Mouse (Mus musculus): ENCODE data around the gene Pgp.

Pgp gene

DNA sequence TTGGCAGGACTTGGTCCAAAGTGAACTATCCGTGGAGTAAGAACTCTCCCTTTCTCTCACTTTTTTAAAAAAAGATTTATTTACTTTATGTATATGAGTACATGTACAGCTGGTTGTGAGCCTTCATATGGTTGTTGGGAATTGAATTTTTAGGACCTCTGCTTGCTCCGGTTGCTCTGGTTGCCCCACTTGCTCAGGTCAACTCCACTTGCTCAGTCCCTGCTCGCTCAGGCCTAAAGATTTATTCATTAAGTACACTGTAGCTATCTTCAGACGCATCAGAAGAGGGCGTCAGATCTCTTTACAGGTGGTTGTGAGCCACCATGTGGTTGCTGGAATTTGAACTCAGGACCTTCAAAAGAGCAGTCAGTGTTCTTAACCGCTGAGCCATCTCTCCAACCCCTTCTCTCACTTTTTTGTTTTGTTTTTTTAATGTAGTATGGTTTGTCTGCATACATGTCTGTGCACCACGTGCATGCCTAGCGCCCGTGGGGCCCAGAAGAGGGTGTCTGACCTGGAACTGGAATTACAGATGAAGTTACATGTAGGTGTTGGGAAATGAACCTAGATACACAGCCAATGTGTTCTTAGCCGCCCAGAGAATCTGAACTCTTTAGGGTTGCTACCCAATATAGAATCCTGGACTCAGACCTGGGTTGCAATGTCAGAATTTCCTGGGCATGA is 14.5 kb upstream of the Pgp start:
- DNase-seq (ENCODE audit: low read depth, low spot score), result peak; percentile 35

DNA sequence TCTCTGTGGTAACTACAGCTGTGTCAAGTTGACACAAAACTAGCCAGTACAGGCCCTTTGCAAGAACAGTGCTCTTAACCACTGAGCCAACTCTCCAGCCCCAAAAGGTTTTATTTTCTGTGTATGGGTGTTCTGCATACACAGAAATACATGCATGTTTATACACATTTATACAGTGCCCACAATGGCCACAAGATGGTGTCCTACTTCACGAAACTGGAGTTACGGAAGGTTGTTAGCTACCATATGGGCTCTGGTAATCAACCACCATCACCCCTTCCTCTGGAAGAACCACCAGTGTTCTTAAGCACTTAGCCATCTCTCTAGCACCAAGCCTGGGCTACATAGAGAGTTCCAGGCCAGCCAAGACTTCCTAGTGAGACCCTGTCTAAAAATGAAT is 8.6 kb upstream of the Pgp start:
- peak; percentile 73 for DNase-seq (ENCODE audit: low read depth, low spot score)

DNA sequence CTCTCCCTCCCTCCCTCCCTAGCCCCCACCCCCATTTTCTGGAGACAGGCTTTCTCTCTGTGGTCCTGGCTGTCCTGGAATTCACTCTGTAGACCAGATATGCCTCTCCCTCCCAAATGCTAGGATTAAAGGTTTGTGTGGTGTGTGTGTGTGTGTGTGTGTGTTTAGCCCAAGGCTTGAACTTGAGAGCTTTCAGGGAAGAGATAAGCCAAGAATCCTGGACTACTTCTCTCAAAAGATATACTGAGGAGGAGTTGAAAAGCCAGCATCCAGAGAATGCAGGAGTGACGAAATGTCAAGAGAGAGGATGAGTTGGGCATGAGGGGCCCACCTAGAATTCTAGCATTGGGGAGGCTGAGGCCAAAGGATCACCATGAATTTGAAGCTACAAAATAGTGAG is 7.3 kb upstream of the Pgp start:
- no peak for DNase-seq (ENCODE audit: low read depth, low spot score)

DNA sequence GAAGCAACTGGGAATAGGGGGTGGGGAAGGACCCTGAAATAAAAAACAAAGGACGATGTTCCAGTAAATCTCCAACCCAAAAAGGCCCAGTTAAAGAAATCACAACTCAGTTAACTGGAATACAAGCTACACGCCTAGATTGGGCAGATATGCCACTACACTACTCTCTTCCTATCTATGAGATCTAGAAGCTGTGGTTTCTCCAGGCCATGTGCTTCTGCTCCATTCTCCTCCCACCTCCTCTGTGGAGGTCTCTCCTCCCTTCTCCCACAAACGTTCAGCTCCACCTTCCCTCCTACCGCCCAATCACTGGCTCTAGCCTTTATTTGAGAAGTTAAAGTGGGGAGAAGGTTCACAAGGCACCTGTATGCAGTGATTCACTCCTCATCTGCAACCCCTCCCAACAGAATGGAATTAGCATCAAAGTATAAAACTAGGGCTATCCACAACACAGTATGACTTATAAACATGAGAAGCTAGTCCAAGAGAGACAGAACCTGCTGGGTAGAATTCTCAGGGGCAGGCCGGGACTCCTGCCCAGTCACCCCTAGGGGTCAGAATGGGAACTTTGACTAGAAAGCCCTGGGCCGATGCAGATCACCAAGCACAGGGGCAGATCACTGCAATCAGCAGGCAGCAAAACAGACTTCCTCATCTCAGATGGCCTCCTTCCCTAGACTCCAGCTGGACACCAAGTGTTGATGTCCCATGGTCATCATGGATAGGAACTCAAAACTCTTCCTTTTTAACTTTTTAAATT is 6.6 kb upstream of the Pgp start:
- DNase-seq (ENCODE audit: low read depth, low spot score), result peak; percentile 26

DNA sequence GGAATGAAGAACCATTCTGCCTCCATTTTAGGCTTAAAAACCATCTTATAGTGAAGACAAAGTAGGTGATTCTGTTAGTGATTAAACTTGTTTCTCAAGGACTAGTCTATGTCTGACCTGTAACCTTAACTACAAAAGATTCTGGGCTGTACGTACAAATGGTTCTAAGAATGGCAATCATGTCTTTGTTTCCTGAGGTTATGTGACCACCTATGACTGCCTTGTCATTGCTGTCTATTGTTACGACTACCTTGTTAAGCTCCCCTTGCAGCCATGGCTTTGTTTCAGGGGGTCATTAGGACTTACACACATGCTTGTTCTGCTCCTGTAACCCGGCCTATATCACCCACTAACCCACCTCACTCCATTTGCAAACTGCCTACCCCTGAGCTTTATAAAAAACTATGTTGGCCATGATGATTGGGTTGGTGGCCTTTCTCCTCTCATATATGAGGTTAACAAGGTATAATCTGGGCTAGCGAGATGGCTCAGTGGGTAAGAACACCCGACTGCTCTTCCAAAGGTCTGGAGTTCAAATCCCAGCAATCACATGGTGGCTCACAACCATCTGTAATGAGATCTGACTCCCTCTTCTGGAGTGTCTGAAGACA is 1.5 kb upstream of the Pgp start:
- DNase-seq (ENCODE audit: low read depth, low spot score), result no peak

DNA sequence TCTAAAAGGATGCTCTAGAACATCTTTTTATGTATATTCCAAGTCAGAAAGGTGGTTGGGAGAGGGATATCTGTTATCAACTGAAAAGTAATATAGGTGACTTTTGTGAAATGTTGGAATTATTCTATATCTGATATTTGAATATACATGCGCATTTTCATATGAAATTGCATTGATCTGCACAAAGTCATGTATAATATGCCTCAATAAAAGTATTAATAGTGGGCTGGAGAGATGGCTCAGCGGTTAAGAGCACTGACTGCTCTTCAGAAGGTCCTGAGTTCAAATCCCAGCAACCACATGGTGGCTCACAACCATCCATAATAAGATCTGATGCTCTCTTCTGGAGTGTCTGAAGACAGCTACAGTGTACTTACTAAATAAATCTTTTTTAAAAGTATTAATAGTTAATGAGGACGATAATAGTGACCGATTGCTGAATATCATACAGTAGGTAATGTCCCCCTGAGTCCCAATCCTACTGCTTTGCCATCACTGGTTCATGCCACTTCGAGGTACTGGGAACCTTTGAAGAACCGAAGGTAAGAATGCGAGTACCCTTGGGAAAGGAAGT is 769 bp upstream of the Pgp start:
- DNase-seq (ENCODE audit: low read depth, low spot score), result no peak

DNA sequence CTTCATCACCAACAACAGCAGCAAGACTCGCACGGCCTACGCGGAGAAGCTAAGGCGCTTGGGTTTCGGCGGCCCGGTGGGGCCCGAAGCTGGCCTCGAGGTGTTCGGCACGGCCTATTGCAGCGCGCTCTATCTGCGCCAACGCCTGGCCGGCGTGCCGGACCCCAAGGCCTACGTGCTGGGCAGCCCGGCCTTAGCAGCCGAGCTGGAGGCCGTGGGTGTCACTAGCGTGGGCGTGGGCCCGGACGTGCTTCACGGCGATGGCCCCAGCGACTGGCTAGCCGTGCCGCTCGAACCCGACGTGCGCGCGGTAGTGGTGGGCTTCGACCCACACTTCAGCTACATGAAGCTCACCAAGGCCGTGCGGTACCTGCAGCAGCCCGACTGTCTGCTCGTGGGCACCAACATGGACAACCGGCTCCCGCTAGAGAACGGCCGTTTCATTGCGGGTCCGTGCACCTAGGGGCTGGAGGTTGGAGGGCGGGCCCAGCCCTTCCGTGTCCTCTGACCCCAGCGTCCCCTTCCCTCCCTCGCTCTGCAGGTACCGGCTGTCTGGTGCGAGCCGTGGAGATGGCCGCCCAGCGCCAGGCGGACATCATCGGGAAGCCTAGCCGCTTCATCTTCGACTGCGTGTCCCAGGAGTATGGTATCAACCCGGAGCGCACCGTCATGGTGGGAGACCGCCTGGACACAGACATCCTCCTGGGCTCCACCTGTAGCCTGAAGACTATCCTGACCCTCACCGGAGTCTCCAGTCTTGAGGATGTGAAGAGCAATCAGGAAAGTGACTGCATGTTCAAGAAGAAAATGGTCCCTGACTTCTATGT is 722 bp downstream of the Pgp start:
- no peak for DNase-seq (ENCODE audit: low read depth, low spot score)

DNA sequence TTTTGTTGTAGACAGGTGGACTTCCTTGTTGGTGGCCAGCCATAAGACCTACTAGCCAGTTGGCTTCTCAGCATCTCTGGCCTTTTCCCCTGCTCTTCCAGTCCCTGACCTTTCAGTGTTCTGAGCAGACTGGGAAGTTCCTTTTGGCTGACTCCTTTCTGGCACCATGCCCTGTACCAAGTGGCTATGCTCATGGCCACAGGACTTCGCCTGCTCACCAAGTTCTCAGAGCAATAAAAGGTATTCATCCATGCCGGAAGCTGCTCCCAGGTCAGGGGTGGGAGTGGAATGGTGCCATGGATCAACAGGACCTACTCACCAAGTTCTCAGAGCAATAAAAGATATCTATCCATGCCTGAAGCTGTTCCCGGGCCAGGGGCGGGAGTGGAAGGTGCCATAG is 2.3 kb downstream of the Pgp start:
- DNase-seq (ENCODE audit: low read depth, low spot score), result no peak

DNA sequence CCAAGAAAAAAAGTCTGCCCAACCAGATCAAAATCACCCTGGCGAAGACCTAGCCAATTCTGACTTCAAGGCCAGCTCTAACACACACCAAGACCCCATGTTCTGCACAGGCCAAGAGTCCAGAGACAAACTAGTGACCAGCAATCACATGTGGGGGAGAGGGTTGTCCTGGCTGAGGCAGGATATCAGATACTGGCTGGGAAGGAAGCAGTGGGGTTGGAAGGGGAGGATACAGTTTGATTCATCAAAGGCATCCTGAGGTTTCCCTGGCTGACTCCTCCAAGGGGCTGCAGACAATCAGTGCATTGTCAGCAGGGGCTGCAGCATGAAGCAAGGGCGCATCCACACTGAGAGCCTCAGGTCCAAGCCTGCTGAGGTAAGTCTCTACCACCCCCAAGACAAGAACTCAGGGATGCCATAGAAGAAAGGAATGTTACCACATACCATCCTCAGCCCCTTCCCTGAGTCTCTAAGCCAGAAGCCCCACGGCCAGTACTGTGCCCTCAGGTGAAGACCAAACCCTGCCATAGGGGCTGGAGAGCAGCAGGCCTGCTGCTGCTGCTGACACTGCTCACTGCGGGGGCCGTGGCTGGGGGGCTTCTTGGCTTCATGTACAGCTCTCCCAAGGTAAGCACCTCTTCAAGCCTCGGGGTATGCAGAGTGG is 3.6 kb downstream of the Pgp start, which contains the start of gene Bricd5:
Gene Bricd5, plus strand, starts transcription at position 273 of the 664 bp plus-strand sequence.
- DNase-seq (ENCODE audit: low read depth, low spot score), result no peak

DNA sequence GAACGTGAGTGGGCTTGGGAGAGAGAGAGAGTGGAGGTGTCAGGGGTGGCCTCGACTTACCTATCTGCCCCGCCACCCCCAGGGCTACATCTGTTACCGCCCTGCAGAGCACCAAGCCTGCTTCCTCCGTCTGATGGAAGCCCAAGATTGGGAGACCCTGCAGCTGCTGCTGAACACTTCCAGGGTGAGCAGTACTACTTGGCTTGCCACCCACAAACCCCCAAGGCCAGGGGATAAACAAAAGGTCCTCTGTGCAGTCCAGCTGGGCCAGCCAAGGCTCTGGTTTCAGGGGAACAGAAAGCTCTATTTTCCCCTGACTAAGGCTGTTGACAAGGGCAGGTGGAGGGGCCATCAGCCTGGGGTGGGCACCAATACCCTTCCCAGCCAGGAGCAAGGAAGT is 4.4 kb downstream of the Pgp start:
- no peak for DNase-seq (ENCODE audit: low read depth, low spot score)

DNA sequence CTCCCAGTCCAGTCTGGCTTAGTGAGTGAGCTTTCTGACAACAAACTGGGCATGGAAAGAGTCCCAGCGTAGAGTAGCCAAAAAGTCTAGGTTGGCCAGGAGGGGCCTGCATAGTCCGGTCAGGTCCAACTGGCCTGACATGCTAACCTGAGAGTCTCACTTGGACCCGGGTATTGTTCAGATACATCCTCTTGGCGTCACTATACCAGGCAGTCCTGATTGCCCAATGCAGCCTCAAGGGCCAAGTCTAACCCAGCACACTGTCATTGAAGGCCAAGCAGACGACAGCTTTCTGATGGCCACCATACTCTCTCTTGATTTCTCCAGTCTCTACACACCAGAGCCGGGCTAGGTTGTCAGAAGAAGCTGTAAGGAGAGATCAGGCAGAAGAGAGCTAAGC is 5.4 kb downstream of the Pgp start:
- no peak for DNase-seq (ENCODE audit: low read depth, low spot score)

DNA sequence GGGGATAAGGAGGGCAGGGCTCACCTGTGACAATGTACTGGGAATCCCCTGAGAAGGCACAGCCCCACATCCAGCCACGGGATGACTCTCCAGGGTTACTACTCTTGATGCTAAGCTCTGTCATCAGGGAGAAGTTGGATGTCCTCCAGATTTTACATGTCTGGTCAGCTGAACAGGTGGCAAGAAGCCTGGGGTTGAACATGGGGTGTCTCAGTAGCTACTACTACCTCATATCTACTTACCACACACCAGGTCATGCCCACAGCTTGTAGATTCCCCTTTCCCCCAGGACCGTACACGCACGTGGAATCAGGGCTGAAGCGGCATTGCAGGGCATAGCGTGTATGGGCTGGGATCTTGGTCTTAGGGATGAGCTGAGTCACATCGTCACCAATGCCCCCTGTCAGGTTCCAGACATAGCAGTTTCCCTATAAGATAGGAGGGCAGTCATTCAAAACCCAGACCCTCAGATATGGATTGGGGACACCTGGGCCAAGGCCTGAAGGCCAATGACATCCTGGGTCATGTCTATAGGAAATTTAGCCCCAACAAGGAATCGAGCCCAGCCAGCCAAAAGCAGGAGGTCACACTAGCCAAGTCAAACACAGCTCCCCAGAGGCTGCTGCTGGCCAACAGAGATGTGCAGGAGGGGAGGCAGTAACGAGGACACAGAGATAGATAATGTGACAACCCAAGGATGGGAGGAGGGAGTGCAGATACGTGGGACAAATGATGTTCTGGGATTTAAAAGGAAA is 6.0 kb downstream of the Pgp start:
- no peak for DNase-seq (ENCODE audit: low read depth, low spot score)

DNA sequence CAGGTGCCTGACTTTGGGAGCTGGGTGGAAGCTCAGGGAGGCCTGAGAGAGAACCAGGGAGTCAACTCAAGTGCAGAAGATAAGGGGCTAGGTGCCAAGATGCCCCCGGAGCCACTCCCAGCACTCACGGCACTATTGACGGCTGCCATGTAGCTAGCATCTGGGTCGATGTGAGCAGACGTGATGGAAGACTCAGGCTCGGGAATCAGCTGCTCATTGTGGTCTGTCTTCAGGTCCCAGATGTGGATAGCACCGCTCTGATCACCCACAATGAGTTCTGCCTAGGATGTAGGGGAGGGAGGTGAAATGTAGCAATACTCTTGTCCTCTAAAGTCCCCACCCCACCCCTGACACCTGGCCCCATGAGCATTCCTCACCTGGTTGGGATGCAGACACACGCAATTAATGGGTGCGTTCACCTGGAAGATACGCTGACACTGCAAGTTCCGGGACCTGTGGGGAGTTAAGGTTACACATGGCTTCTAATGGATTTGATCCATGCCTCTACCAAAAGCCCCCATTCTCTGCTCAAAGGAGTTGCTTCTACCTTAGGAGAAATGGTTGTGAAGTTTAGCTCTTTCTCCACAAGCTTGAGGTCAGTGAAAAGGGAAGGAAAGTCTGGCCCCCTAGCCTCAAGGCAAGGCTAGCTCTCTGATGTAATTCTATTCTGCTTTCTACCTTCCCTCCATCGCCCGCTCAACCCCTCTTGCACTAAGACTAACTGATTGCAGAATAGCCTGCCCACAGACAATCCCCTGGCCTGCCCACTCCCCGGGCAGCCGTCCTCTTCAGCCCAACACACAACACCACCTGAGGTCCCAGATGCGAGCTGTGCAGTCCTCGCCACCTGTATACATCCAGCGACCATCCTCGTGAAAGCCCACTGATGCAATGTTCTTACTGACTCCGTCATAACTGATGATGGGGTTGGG is 7.1 kb downstream of the Pgp start:
- DNase-seq (ENCODE audit: low read depth, low spot score), result no peak

DNA sequence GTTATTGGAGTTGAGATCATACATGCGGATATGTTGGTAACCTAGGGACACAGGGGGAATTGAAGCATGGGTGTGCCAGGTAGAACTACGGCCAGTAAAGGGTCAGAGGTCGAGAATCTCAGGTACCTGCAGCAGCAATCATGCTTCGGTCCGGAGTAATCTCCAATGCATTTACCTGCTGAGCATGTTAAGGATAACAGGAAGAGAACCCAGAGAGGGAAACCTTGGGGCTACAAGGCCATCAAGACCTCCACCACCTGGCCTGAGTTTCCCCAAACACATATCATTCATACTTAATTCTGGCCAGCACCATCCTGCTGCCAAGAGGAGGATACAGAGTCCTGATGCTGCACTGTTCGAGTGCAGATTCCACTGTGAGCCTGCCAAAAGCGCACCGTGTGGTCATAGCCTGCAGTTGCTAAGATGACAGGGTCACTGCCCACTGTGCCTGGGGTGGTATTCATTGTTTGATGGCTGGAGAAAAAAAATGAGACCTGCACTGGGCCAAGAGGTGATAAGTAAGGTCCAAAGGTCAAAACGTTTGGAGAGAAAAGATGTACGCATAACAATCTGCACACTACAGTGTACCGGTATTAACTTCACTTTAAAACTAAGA is 7.9 kb downstream of the Pgp start:
- peak; percentile 23 for DNase-seq (ENCODE audit: low read depth, low spot score)

DNA sequence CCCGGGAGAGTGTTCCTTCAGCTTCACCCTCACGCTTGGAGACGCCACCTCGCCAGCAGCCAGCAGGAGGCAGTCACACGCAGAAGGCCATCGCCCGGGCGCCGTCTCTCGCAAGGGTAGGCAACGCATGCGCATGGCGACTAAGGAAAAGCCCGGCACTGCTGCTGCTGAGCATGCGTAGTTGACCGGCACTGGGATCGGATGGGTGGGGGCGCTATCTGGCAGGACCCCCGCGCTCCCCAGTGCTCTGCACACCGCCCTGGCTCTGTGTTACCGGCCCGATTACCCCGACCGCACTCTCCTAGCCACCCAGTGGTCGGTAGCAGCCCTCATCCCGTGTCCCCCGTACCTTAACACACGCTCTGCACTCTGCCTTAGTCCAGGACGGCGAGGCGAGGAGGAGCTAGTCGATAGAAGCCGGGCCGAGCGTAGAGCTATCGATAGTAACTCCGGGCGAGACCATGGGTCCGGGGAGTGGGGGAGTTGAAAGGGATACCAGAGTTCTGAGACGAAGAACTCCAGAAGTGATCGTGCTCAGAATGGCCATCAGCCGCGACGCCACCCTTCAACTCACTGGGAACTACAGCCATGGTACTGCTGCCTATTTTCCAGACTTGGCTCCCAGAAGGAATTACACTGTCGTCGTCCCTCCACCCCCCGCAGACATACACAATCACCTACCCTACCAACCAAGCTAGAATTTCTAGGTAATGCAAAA is 8.6 kb downstream of the Pgp start, which contains the start of gene Mlst8:
Gene Mlst8, minus strand, starts transcription at position 416 of the 718 bp plus-strand sequence.
- peak; percentile 98 for DNase-seq (ENCODE audit: low read depth, low spot score)

DNA sequence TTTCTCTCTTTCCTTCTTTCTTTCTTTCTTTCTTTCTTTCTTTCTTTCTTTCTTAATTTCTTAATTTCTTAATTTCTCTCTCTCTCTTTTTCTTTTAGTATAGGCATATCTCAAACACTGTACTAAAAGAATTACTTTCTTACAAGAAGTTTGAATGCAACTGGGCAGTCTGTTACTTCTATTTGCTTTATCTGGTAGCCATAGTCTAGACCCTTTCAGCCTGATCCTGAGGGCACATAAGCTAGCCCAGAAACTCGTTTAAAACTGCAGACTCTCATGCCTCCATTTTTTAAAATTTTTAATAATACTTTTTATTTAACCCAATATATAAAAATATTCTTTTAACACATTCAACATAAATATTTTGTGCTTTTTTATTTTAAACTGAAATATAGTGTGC is 9.2 kb downstream of the Pgp start:
- DNase-seq (ENCODE audit: low read depth, low spot score), result no peak

DNA sequence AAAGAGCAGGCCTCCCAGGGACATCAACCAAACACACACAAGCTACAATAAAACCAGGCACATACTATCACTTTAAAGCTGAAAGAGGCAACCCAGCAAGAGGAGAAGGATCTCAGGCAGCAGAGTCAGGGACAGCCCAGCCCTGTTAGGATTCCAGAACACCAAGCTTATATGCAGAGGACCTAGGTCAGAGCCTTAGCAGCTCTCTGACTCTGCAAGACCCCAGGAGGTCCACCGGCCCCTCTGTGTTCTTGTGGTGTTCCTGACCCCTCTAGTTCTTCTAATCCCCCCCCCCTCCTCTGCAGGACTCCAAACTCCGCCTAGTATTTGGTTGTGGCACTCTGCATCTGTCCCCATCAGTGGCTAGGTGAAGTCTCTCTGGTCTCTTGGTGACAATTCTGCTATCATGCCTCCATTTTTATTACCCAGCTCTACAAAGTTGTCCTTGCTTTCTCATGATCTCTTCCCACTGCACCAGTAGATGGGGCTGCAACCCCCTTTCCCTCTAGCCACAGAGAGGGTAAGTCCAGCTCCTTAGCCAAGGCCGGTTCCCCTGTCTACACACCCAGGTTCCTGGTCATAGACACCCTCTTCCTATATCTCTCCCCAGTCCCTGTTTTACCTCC is 10.1 kb downstream of the Pgp start:
- no peak for DNase-seq (ENCODE audit: low read depth, low spot score)
